Mouse (Mus musculus) erythroblast, embryonic 14.5 days (primary cell): ENCODE data around the gene Lamtor1.

Experiments used
- GATA1 ChIP-seq: IDR thresholded peaks from 2 replicates; pipeline ENCODE4 v1.6.1; 2012; ENCODE audit warnings: low read length, inconsistent platforms, mixed read lengths
- TAL1 ChIP-seq: IDR thresholded peaks from 3 replicates; pipeline ENCODE4 v1.6.1; 2012; ENCODE audit warnings: low read length, inconsistent platforms, mixed read lengths

GRCm38 (mm10) chr7:101956911-101957310 lies 51.2 kb downstream of the Lamtor1 start:
- no peak for TF ChIP-seq GATA1
- TF ChIP-seq TAL1, result no peak
